Mouse (Mus musculus) Patski (cell line): ENCODE measurements at regions not wholly inside any gene's neighbourhood (a gene's known extent, or its start where the extent isn't known, plus 50 kb on each side); places are given as distances from the start of the nearest gene placed in this dataset.

ENCODE experiments used
- ATAC-seq: fragments of 100-300 bp; one replicate; pipeline ENCODE4 v1.8.0; 2021
- CTCF ChIA-PET: fragments of 350-600 bp; sonication (Branson Sonifier 250); formaldehyde crosslinking; loops from one replicate; lab custom pipeline; 2022; ENCODE audit warnings: inconsistent platforms; lab: Charles Lee
- POLR2A ChIA-PET: fragments of 350-600 bp; sonication (Branson Sonifier 250); formaldehyde crosslinking; loops from one replicate; lab custom pipeline; 2022; ENCODE audit warnings: antibody characterized with exemption, inconsistent platforms; lab: Charles Lee
- DNase-seq: peaks from one replicate; pipeline ENCODE4 v3.0.0-alpha.2; 2011; ENCODE audit warnings: low read depth, low spot score
- H3K27me3 ChIP-seq: fragments of 371-371 bp; one replicate; pipeline ENCODE4 v1.5.1; 2021
- CTCF ChIP-seq: fragments of 100-300 bp; IDR thresholded peaks from one replicate; pipeline ENCODE4 v1.5.1; 2021
- in situ Hi-C: fragments of 300-500 bp; cut with MboI; formaldehyde crosslinking; loops from 3 replicates; pipeline ENCODE4 v1.11.1; 2018; ENCODE audit warnings: low pct_unique_long_range_greater_than_20kb, mixed read lengths

DNA sequence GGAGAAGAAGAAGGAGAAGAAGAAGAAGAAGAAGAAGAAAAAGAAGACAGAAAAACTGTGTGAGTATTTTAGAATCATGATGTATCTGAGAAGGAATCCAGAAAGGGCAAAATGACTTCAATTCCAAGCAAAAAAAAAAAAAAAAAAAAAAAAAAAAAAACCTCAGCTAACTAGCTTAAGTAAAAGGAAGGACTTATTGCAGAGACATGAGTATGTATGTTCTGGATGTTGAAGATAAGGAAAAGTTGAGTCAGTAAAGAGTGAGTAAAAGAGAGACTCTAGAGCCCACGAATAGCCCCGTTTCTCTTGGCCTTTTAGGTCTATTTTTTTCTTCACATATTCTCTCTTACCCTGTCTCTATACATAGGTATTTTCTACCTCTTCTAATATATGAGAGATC, 175.1 kb downstream of the Ndfip2 start:
- no peak for TF ChIP-seq CTCF
- ChIA-PET CTCF (no interaction called here), POLR2A (no interaction called here)
- ATAC-seq (no peak), DNase-seq (no peak)
- in situ Hi-C loops, result no loop called here
- no peaks in the 10 kb centered on the region for H3K27me3 ChIP-seq

DNA sequence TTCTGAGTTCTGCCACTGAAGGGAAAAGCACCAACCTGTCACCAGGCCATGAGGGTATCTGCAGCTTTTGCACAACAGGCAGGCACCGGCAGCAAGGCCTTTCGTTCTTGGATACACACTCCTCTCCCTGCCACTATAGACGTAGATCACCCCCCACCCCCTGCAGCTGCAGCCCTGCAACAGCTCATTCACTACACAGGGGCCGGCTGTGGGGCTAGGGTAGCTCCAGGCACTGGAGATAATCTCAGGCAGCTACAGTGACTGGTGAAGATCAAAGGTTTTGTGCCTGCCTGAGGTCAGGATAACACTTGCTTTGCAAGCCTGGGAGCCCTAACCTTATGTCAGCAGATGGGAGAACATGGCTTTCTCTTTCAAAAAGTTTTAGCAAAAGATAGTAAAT, 174.3 kb downstream of the Ndfip2 start:
- no peak for TF ChIP-seq CTCF
- H3K27me3 ChIP-seq, result no peaks in the 10 kb centered on the region
- POLR2A ChIA-PET, result no interaction called here
- ATAC-seq, result no peak
- CTCF ChIA-PET, result interaction anchor here (0.9 kb wide), 1 partner anchor 30 kb away, joined by 3 read pairs; no protein-coding TSS in a partner anchor
- DNase-seq, result no peak
- in situ Hi-C loops, result no loop called here

GRCm38 (mm10) chr14:105431584-105431983, 173.2 kb downstream of the Ndfip2 start:
- no peak for ATAC-seq
- no peak for TF ChIP-seq CTCF
- CTCF ChIA-PET, result no interaction called here

GRCm38 (mm10) chr14:105429664-105430257, 171.4 kb downstream of the Ndfip2 start:
- TF ChIP-seq CTCF, result no peak
- CTCF ChIA-PET, result no interaction called here
- DNase-seq (no peak), ATAC-seq (no peak)
- H3K27me3 ChIP-seq, result no peaks in the 10 kb centered on the region
- in situ Hi-C loops, result no loop called here
- POLR2A ChIA-PET, result no interaction called here

More at GRCm38 (mm10) chr14:105431584-105431983, 173.2 kb downstream of the Ndfip2 start:
- no peak for DNase-seq
- POLR2A ChIA-PET, result no interaction called here
- in situ Hi-C loops, result no loop called here
- H3K27me3 ChIP-seq, result no peaks in the 10 kb centered on the region

DNA sequence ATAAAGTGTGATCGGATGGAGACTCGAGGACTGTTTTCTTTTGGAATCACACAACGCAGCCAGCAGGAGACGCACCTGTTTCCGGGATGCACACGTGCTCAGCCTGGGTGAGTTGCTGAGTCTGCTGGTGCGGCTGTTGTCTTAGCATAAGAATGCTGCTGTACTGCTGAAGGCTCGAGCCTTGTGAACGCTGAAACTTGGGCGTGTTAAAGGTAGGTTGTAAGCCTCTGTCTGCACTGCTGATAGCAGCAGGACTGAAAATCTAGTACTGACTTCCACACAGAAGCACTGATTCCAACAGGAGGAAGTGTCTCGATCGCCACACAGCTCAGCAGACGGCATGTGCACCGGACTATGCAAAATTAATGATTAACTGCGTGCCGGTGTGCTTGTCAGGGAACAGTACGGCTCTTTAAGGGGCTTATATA, 169.1 kb downstream of the Ndfip2 start:
- no peaks in the 10 kb centered on the region for H3K27me3 ChIP-seq
- peak; percentile 97 for ATAC-seq
- in situ Hi-C loops, result no loop called here
- ChIA-PET CTCF (no interaction called here), POLR2A (no interaction called here)
- TF ChIP-seq CTCF, result peak; percentile 36
- DNase-seq, result peak; percentile 13

DNA sequence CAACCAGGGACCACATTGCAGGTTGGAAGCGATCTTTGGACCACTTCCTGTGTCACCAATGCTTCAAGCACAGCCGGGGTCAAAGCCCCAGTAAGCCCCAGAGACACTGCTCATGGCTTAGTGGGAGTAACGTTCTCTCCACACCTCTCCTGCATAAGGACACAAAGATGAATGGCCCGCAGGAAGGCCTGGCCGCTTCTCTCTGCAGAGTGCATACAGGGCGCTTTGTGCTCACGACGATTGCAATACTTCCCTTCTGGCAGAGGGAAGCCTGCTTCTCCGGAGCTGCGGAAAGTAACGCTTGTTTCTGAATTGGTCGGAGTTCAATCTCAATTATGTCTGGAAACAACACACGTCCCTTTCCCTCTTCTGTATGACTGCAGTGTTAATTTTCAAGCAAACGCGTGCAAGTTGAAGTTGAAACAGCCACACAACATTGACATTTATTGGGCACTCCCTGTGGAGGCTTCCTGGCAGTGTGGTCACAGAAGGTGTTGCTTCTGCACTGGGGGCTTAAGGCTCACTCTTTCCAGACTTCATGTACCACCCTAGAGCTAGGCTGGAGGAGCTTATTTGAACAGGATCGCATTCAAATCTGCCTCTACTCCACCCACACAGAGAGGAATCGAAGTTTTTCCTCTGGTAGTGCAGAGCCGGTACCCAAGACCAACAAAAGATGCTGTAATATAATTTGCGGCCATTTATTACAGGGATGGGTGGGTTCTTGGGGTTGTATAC, 168.4 kb downstream of the Ndfip2 start:
- no peak for DNase-seq
- no peaks in the 10 kb centered on the region for H3K27me3 ChIP-seq
- in situ Hi-C loops, result no loop called here
- CTCF ChIA-PET, result no interaction called here
- no peak for ATAC-seq
- no peak for TF ChIP-seq CTCF
- POLR2A ChIA-PET, result no interaction called here

DNA sequence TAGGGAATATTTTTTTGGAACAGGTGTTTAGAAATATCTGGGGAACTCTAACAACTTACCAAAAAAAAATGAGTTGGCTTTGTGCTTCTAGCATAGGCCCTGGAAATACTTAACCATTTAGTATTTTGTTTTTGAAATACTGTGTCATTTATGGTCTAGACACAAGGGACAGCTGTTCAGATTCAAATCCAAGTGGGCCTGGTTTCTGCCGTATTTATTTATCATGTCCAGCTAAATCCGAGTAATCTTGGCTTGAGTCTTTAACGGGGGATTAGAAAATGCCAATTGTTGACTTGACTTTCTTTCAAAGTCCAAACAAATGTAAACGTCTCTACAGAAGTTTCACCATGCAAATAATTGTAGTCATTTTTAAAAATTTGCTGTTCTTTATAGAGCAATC, 159.6 kb downstream of the Ndfip2 start:
- ATAC-seq (no peak), DNase-seq (no peak)
- TF ChIP-seq CTCF, result no peak
- in situ Hi-C loops, result no loop called here
- CTCF ChIA-PET, result interaction anchor here (0.9 kb wide), 1 partner anchor 401 kb away, joined by 3 read pairs; no protein-coding TSS in a partner anchor
- H3K27me3 ChIP-seq, result peaks cover 6% of the 10 kb centered on the region
- POLR2A ChIA-PET, result no interaction called here

GRCm38 (mm10) chr14:105417458-105417960, 159.1 kb downstream of the Ndfip2 start:
- ATAC-seq, result no peak
- POLR2A ChIA-PET, result no interaction called here

GRCm38 (mm10) chr14:105416964-105417363, 158.6 kb downstream of the Ndfip2 start:
- in situ Hi-C loops, result no loop called here
- no peak for TF ChIP-seq CTCF
- ChIA-PET CTCF (interaction anchor here (1.0 kb wide), 1 partner anchor 14 kb away, joined by 3 read pairs; no protein-coding TSS in a partner anchor), POLR2A (no interaction called here)
- peaks cover 6% of the 10 kb centered on the region for H3K27me3 ChIP-seq
- ATAC-seq, result no peak
- DNase-seq, result no peak

More at GRCm38 (mm10) chr14:105417458-105417960, 159.1 kb downstream of the Ndfip2 start:
- CTCF ChIA-PET, result no interaction called here
- TF ChIP-seq CTCF, result no peak
- H3K27me3 ChIP-seq, result peaks cover 6% of the 10 kb centered on the region
- in situ Hi-C loops, result no loop called here
- no peak for DNase-seq

DNA sequence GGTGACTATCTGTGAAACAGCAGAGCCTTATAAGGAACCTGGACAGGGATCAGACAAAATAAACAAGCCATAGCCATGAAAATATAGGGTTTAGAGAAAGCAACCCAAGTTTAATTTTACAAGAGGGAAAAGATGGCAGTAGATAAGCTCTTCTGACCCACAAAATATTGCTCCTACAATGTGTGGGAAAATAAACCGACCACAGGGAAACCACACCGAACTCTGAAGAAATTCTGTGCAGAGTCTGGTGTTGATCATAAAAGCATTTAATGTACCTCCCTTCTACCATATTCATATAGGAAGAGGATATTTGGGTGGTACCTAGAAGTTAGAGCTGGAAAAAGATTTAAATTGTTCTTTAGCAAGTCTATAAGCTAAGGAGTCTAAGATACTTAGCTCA, 146.3 kb downstream of the Ndfip2 start:
- in situ Hi-C loops, result no loop called here
- H3K27me3 ChIP-seq, result no peaks in the 10 kb centered on the region
- no peak for TF ChIP-seq CTCF
- ChIA-PET POLR2A (no interaction called here), CTCF (interaction anchor here (1.2 kb wide), 1 partner anchor 12 kb away, joined by 4 read pairs; no protein-coding TSS in a partner anchor)
- ATAC-seq, result no peak
- no peak for DNase-seq

DNA sequence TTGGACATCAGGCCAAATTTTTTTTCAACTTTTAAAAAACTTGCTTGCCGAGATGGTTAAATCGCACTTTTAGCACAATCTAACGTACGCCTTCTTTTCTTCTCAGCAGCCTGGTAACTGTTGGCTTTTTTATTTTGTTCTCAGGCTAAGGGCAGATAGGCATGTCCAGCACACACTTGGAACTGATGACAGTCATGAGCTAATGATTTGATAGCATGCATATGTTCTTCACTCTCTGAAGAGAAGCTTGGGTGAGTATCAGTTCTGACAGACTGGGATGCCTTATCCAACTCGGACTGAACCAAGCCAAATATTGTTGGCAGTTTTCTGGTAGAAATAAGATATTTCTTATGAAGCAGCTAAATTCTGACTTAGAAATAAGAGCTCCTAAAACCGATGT, 145.9 kb downstream of the Ndfip2 start:
- H3K27me3 ChIP-seq, result no peaks in the 10 kb centered on the region
- DNase-seq (no peak), ATAC-seq (no peak)
- POLR2A ChIA-PET, result no interaction called here
- no peak for TF ChIP-seq CTCF
- CTCF ChIA-PET, result interaction anchor here (1.2 to 1.5 kb wide), 2 partner anchors 12 kb away, joined by 3 to 4 read pairs; no protein-coding TSS in a partner anchor
- in situ Hi-C loops, result no loop called here
